Mouse (Mus musculus) limb, embryonic 14.5 days (tissue): ENCODE data around the gene Surf4. TPM values are rescaled to one million over a fixed set of nuclear protein-coding genes. Genes with fewer than 3 reads are reported as not detected.

Experiments
- ATAC-seq: fragments of 200-750 bp; cut with Nextera tagmentation; 2 replicates; pipeline ENCODE4 v1.8.0; 2017; ENCODE audit warnings: low read depth, moderate number of reproducible peaks, moderate TSS enrichment; ENCODE audit not compliant: low FRiP score
- DNase-seq: peaks from one replicate; pipeline ENCODE4 v3.0.0-alpha.2; 2015; ENCODE audit warnings: low spot score
- H3K27ac ChIP-seq: fragments of 300-500 bp; sonication (generic); replicated peaks from 2 replicates; pipeline ENCODE4 v1.5.1; 2014; ENCODE audit warnings: low read depth, mild to moderate bottlenecking, low read length, moderate library complexity, mixed read lengths
- H3K27me3 ChIP-seq: fragments of 300-500 bp; sonication (generic); 2 replicates; pipeline ENCODE4 v1.6.1; 2014; ENCODE audit warnings: low read length, mixed read lengths; ENCODE audit not compliant: control insufficient read depth, insufficient read depth
- H3K36me3 ChIP-seq: fragments of 300-500 bp; sonication (generic); 2 replicates; pipeline ENCODE4 v1.6.1; 2014; ENCODE audit warnings: mild to moderate bottlenecking, low read length, moderate library complexity, mixed read lengths; ENCODE audit not compliant: control insufficient read depth, insufficient read depth
- H3K4me1 ChIP-seq: fragments of 300-500 bp; sonication (generic); 2 replicates; pipeline ENCODE4 v1.6.1; 2014; ENCODE audit warnings: antibody characterized with exemption, low read length, mixed read lengths; ENCODE audit not compliant: control insufficient read depth, insufficient read depth
- H3K4me2 ChIP-seq: fragments of 300-500 bp; sonication (generic); replicated peaks from 2 replicates; pipeline ENCODE4 v1.6.1; 2014; ENCODE audit warnings: low read depth, mild to moderate bottlenecking, low read length, moderate library complexity; ENCODE audit not compliant: severe bottlenecking
- H3K4me3 ChIP-seq: fragments of 300-500 bp; sonication (generic); replicated peaks from 2 replicates; pipeline ENCODE4 v1.5.1; 2014; ENCODE audit warnings: low read length
- H3K9ac ChIP-seq: fragments of 300-500 bp; sonication (generic); 2 replicates; pipeline ENCODE4 v1.6.1; 2014; ENCODE audit warnings: mild to moderate bottlenecking, low read depth, low read length, moderate library complexity; ENCODE audit not compliant: severe bottlenecking
- H3K9me3 ChIP-seq: fragments of 300-500 bp; sonication (generic); 2 replicates; pipeline ENCODE4 v1.6.1; 2016; ENCODE audit warnings: low read length; ENCODE audit not compliant: control insufficient read depth
- POLR2A ChIP-seq: fragments of 200-500 bp; IDR thresholded peaks from 2 replicates; pipeline ENCODE4 v1.8.0; 2012; ENCODE audit warnings: inconsistent platforms, mild to moderate bottlenecking, moderate library complexity, borderline replicate concordance; ENCODE audit not compliant: insufficient read depth, insufficient read length; ENCODE audit errors: extremely low read depth
- WGBS: fragments of 180-500 bp; shearing (Covaris S2); extraction: QIAGEN DNeasy Blood & Tissue Kit; methylation state at CpG from one replicate; pipeline ENCODE4 v1.1.7; 2014; 5-methylcytosine and 5-hydroxymethylcytosine counted together
- polyA plus RNA-seq, 2 experiments: library from polyadenylated mRNA; depleted of rRNA in 1 of 2; stranded (reverse) in 1 of 2; unstranded in 1 of 2; fragments of >200 nt; fragmentation: Nextera tagmentation in 1 of 2; extraction: Ambion mirVana in 1 of 2; gene quantifications; 2 replicates each; pipeline versions ENCODE4 v1.2.1 to v1.2.3; 2012 to 2014

The Surf4 gene
- polyA plus RNA-seq, 2 experiments, result 235 to 279 TPM

GRCm38 (mm10) chr2:26954735-26955395, 21.1 kb upstream of the Surf4 start:
- ATAC-seq, result no peak
- TF ChIP-seq POLR2A, result no peak
- no peak overlapping the region for H3K4me3 ChIP-seq
- no peak overlapping the region for H3K4me2 ChIP-seq
- no peaks in the 10 kb centered on the region for H3K27me3 ChIP-seq
- no peak overlapping the region for H3K9ac ChIP-seq
- 98% methylated on average over 2 of the region's 2 CpGs for WGBS
- DNase-seq, result no peak
- H3K9me3 ChIP-seq, result no peaks in the 10 kb centered on the region
- H3K36me3 ChIP-seq, result peaks cover 88% of the 10 kb centered on the region
- no peak overlapping the region for H3K27ac ChIP-seq
- no peaks in the 10 kb centered on the region for H3K4me1 ChIP-seq

GRCm38 (mm10) chr2:26952866-26953265, 19.1 kb upstream of the Surf4 start:
- Histone ChIP-seq H3K36me3 (peaks cover 79% of the 10 kb centered on the region), H3K9ac (no peak overlapping the region), H3K27ac (no peak overlapping the region), H3K27me3 (no peaks in the 10 kb centered on the region), H3K4me1 (no peaks in the 10 kb centered on the region), H3K4me3 (no peak overlapping the region), H3K4me2 (no peak overlapping the region), H3K9me3 (no peaks in the 10 kb centered on the region)
- 77% methylated on average over 8 of the region's 8 CpGs for WGBS
- DNase-seq (no peak), ATAC-seq (no peak)
- no peak for TF ChIP-seq POLR2A

DNA sequence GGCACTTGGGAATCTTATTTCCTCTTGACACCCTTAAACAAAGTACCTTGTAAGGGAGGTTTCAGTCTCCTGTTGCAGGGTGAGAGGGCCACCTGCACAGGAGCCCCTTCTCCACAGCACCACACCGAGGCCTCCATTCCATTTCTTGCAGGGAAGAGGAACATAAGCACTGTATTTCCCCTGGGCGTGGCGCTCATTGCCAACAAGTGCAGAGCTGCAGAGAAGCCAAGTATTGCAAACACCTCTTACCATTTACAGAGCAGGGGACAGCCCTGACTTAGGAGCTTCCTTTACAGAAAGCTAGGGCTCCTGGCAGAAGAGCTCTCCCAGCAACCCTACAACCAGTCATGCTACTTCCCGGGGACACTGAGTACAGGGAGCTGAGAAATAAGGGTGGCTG, 18.5 kb upstream of the Surf4 start:
- DNase-seq (no peak), ATAC-seq (no peak)
- TF ChIP-seq POLR2A, result no peak
- H3K9me3 ChIP-seq, result no peaks in the 10 kb centered on the region
- H3K4me2 ChIP-seq, result no peak overlapping the region
- no peaks in the 10 kb centered on the region for H3K4me1 ChIP-seq
- H3K36me3 ChIP-seq, result peaks cover 72% of the 10 kb centered on the region
- H3K27ac ChIP-seq, result no peak overlapping the region
- 92% methylated on average over 4 of the region's 4 CpGs for WGBS
- no peaks in the 10 kb centered on the region for H3K27me3 ChIP-seq
- no peak overlapping the region for H3K9ac ChIP-seq
- H3K4me3 ChIP-seq, result no peak overlapping the region

- no peak for TF ChIP-seq POLR2A
- Histone ChIP-seq H3K9ac (no peak overlapping the region), H3K27me3 (no peaks in the 10 kb centered on the region), H3K4me2 (no peak overlapping the region), H3K36me3 (peaks cover 64% of the 10 kb centered on the region), H3K27ac (no peak overlapping the region), H3K9me3 (no peaks in the 10 kb centered on the region), H3K4me1 (no peaks in the 10 kb centered on the region), H3K4me3 (no peak overlapping the region)
- ATAC-seq, result no peak
- no peak for DNase-seq
- 84% methylated on average over 8 of the region's 8 CpGs for WGBS
These were observed 17.7 kb upstream of the Surf4 start for GRCm38 (mm10) chr2:26951346-26951905.

DNA sequence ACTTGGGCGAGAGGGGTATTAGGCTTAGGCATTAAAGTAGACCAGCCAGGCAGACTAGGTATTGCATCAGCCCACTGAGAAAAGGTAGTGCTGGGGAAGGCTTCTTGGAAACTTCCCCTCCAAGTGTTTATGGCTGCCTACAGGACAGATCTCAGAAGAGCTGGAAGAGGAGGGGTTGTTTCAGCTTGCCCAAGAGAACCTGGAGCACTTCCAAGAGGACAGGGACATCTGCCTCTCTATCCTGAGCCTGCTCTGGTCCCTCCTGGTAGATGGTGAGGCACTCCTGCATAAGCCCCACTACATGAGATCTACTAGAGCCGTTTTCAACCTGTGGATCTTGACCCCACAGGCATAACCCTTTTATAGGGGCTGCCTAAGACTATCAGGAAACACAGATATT, 16.7 kb upstream of the Surf4 start:
- no peak for ATAC-seq
- H3K36me3 ChIP-seq, result peaks cover 54% of the 10 kb centered on the region
- DNase-seq, result no peak

DNA sequence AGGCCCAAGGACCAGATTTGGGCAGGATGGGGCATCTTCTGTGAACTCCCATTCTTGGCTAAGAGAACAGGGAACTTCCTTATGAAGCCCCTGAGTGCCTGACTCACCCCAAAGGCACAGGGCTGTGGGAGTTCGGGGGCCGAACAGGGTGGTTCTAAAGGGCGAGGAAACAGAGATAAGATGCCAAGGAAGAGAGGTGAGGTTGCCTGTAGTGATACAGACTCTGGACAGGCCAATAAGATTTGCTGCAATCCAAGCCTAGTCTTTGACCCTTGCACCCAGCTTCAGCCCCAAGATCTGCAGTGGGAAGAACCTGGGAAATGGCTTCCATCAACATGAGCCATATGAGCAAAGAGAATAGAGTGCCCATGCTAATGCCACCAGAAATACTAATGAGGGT, 9.5 kb upstream of the Surf4 start:
- no peak overlapping the region for H3K4me3 ChIP-seq
- H3K4me2 ChIP-seq, result no peak overlapping the region
- WGBS, result 83% methylated on average over 3 of the region's 3 CpGs
- no peaks in the 10 kb centered on the region for H3K27me3 ChIP-seq
- H3K9ac ChIP-seq, result no peak overlapping the region
- no peak for TF ChIP-seq POLR2A
- no peak for ATAC-seq
- H3K9me3 ChIP-seq, result no peaks in the 10 kb centered on the region
- no peak for DNase-seq
- H3K36me3 ChIP-seq, result peaks cover 2% of the 10 kb centered on the region; the same call in 1 of the 2 replicates
- no peak overlapping the region for H3K27ac ChIP-seq
- no peaks in the 10 kb centered on the region for H3K4me1 ChIP-seq

More for the DNA sequence above, 16.7 kb upstream of the Surf4 start:
- no peak overlapping the region for H3K4me2 ChIP-seq
- H3K9me3 ChIP-seq, result no peaks in the 10 kb centered on the region
- H3K27ac ChIP-seq, result no peak overlapping the region
- H3K9ac ChIP-seq, result no peak overlapping the region
- H3K4me1 ChIP-seq, result no peaks in the 10 kb centered on the region
- no peak overlapping the region for H3K4me3 ChIP-seq
- no peaks in the 10 kb centered on the region for H3K27me3 ChIP-seq
- 74% methylated on average over 2 of the region's 2 CpGs for WGBS
- no peak for TF ChIP-seq POLR2A
